Comparison of ENCODE assay signal across 14 mouse cellular contexts in the genomic region with DNA sequence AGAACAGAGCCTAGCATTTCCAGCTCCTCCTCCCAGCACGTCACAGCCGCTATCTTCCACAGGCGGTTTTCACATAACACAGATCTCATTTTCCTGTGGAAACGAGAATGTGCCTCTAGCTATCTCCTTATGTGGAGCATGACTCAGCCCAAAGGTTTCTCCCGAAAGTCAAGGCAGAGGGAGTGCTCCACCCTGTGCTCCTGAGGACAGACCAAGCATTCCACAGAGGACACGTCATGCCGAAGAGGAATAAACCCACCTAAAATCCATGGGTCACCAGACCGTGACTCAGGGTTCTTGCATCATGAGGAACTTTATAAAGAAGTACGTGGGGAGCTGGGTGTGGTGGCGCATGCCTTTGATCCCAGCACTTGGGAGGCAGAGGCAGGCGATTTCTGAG. TPM values are rescaled to one million over a fixed set of nuclear protein-coding genes. Genes with fewer than 3 reads are reported as not detected.
A peak's percentile ranks its signal among the peaks of the same experiment; 100 is the strongest.
DNase-seq lines count a peak whose midpoint lies in the region; ATAC-seq and TF ChIP-seq lines count a peak whose summit lies in the region.
"Had no signal": no experiment of that assay in that cellular context is flagged by ENCODE, and none has a peak within 500 bp of the region (broad histone marks: within the 10 kb centered on the region; RNA-seq: fewer than 3 reads in every experiment).

No protein-coding gene starts in this region.

- ATAC-seq in granulocyte monocyte progenitor cell, adult 5-6 weeks (replicated peaks; ENCODE audit: poor library complexity, severe bottlenecking): peak; percentile 33; the same call in 1 of the 2 replicates

- no peak overlapping the region for H3ac ChIP-seq in C2C12 (ENCODE audit: control insufficient read depth, insufficient read length, low read depth)

- no peak overlapping the region for H3K4me3 ChIP-seq in C2C12 (ENCODE audit: insufficient read depth, poor library complexity, severe bottlenecking)
- H3K4me3 ChIP-seq: erythroblast, embryonic 14.5 days; heart, adult 2 months; limb, embryonic 12.5 days; midbrain, embryonic 10.5 days had no signal

- TF ChIP-seq CTCF in C2C12 (IDR thresholded peaks at IDR 0.05; ENCODE audit: control insufficient read depth, insufficient read depth, insufficient read length): no peak

- peak; percentile 17 to 42 for DNase-seq in left cerebral cortex, adult 9 months (ENCODE audit: low spot score in 2 of 2)
- DNase-seq in left cerebral cortex, postnatal 10 days (ENCODE audit: extremely low spot score in 1 of 2, low spot score in 2 of 2): no peak
- peak; percentile 16 for DNase-seq in Muller cell, postnatal 12 days (ENCODE audit: inconsistent ontology term)
- no peak for DNase-seq in spleen, adult 12 weeks (ENCODE audit: low spot score)
- no peak for DNase-seq in cerebellum, adult 9-10 months
- DNase-seq: cerebellum, adult 2 months; kidney, postnatal 25 days; thymus, postnatal 25 days had no signal

- no peaks in the 10 kb centered on the region for H3K79me2 ChIP-seq in C2C12 (ENCODE audit: control insufficient read depth, insufficient read depth)

- peaks cover 94% of the 10 kb centered on the region for H3K36me3 ChIP-seq in C2C12 (ENCODE audit: control insufficient read depth, insufficient read depth)

- intact Hi-C loops in left cerebral cortex, postnatal 10 days (cut with DNase I): no loop called here

- H3K79me3 ChIP-seq in C2C12 (ENCODE audit: low read depth): no peaks in the 10 kb centered on the region

- H3K27me3 ChIP-seq in C2C12 (ENCODE audit: control insufficient read depth, insufficient read depth, insufficient read length): no peaks in the 10 kb centered on the region
- H3K27me3 ChIP-seq: limb, embryonic 12.5 days had no signal

TF ChIP-seq in C2C12, 6 proteins besides CTCF, POLR2A, EP300 and RAD21:
- no peak for TF ChIP-seq FOSL1 (IDR thresholded peaks at IDR 0.05; ENCODE audit: insufficient read depth, low read length, poor library complexity, severe bottlenecking)
- no peak for TF ChIP-seq USF1 (IDR thresholded peaks at IDR 0.05; ENCODE audit: low read depth)
- TF ChIP-seq CEBPB (IDR thresholded peaks at IDR 0.05; ENCODE audit: low read depth): peak; percentile 66

RNA-seq across cellular contexts. Expression of a gene that starts 24.2 kb away (rescaled TPM):
- 100 to 1,000 TPM; 155 to 167 TPM for total RNA-seq in left cerebral cortex, postnatal 10 days (2021)
- 264 TPM for polyA plus RNA-seq in C2C12 (2012; fragmentation: generic; extraction: Trizol)
- 112 and 128 TPM in 2 replicates for total RNA-seq in granulocyte monocyte progenitor cell, adult 5-6 weeks (2014; fragmentation: Nextera tagmentation)
- total RNA-seq in granulocyte monocyte progenitor cell, adult 5-6 weeks (2017): 196 and 226 TPM in 2 replicates

RNA-seq across cellular contexts. Expression of a gene that starts 40.2 kb away (rescaled TPM):
- 10 to 100 TPM; 27.8 to 29.2 TPM for total RNA-seq in left cerebral cortex, postnatal 10 days (2021)
- 21.2 TPM for polyA plus RNA-seq in C2C12 (2012; fragmentation: generic; extraction: Trizol)
- 22.8 and 23.8 TPM in 2 replicates for total RNA-seq in granulocyte monocyte progenitor cell, adult 5-6 weeks (2014; fragmentation: Nextera tagmentation)
- 14.4 and 16.0 TPM in 2 replicates for total RNA-seq in granulocyte monocyte progenitor cell, adult 5-6 weeks (2017)

RNA-seq across cellular contexts. Expression of a gene that starts 44.3 kb away (rescaled TPM):
- 10 to 100 TPM; 41.6 to 43.7 TPM for total RNA-seq in left cerebral cortex, postnatal 10 days (2021)
- polyA plus RNA-seq in C2C12 (2012; fragmentation: generic; extraction: Trizol): 83.4 TPM
- 54.8 and 58.1 TPM in 2 replicates for total RNA-seq in granulocyte monocyte progenitor cell, adult 5-6 weeks (2014; fragmentation: Nextera tagmentation)
- total RNA-seq in granulocyte monocyte progenitor cell, adult 5-6 weeks (2017): 50.0 and 62.4 TPM in 2 replicates

RNA-seq across cellular contexts. Expression of a gene that starts 51.3 kb away (rescaled TPM):
- 10 to 100 TPM; 20.8 to 21.8 TPM for total RNA-seq in left cerebral cortex, postnatal 10 days (2021)
- 15.3 TPM for polyA plus RNA-seq in C2C12 (2012; fragmentation: generic; extraction: Trizol)
- total RNA-seq in granulocyte monocyte progenitor cell, adult 5-6 weeks (2014; fragmentation: Nextera tagmentation): 35.0 and 36.7 TPM in 2 replicates
- total RNA-seq in granulocyte monocyte progenitor cell, adult 5-6 weeks (2017): 18.4 and 20.6 TPM in 2 replicates

RNA-seq across cellular contexts. Expression of a gene that starts 57.7 kb away (rescaled TPM):
- total RNA-seq in left cerebral cortex, postnatal 10 days (2021): under 1 TPM; 0.81 to 0.83 TPM
- 0.23 TPM for polyA plus RNA-seq in C2C12 (2012; fragmentation: generic; extraction: Trizol)
- total RNA-seq in granulocyte monocyte progenitor cell, adult 5-6 weeks (2014; fragmentation: Nextera tagmentation): 9.4 and 13.9 TPM in 2 replicates
- not detected in 2 replicates for total RNA-seq in granulocyte monocyte progenitor cell, adult 5-6 weeks (2017)
- polyA plus RNA-seq: erythroblast, embryonic 14.5 days had no signal

Comparison
In these comparisons a context has a peak if more than half of its experiments do, and no peak if none do; other contexts are left out.
1. DNase-seq: peak in left cerebral cortex, adult 9 months (2 of 2) and Muller cell, postnatal 12 days (single experiment); none in left cerebral cortex, postnatal 10 days (0 of 2), spleen, adult 12 weeks (single experiment) and cerebellum, adult 9-10 months (single experiment).